Mouse (Mus musculus) limb, embryonic 15.5 days (tissue): Measurements from ENCODE around the gene Elk3. TPM values are rescaled to one million over a fixed set of nuclear protein-coding genes. Genes with fewer than 3 reads are reported as not detected.

Source experiments
- ATAC-seq: fragments of 200-750 bp; cut with Nextera tagmentation; 2 replicates; pipeline ENCODE4 v1.8.0; 2017; ENCODE audit warnings: low read depth, moderate TSS enrichment; ENCODE audit not compliant: insufficient number of reproducible peaks, low FRiP score, low TSS enrichment
- H3K27ac ChIP-seq: fragments of 300-500 bp; sonication (generic); 2 replicates; pipeline ENCODE4 v1.5.1; 2015; ENCODE audit warnings: moderate library complexity, mild to moderate bottlenecking, inconsistent platforms
- H3K27me3 ChIP-seq: fragments of 300-500 bp; sonication (generic); 2 replicates; pipeline ENCODE4 v1.6.1; 2015; ENCODE audit warnings: inconsistent platforms
- H3K36me3 ChIP-seq: fragments of 300-500 bp; sonication (generic); 2 replicates; pipeline ENCODE4 v1.6.1; 2015; ENCODE audit warnings: inconsistent platforms
- H3K4me1 ChIP-seq: fragments of 300-500 bp; sonication (generic); 2 replicates; pipeline ENCODE4 v1.6.1; 2015; ENCODE audit warnings: inconsistent platforms
- H3K4me2 ChIP-seq: fragments of 300-500 bp; sonication (generic); 2 replicates; pipeline ENCODE4 v1.6.1; 2015; ENCODE audit warnings: mild to moderate bottlenecking, inconsistent platforms
- H3K4me3 ChIP-seq: fragments of 300-500 bp; sonication (generic); 2 replicates; pipeline ENCODE4 v1.5.1; 2015; ENCODE audit warnings: mild to moderate bottlenecking, inconsistent platforms
- H3K9ac ChIP-seq: fragments of 300-500 bp; sonication (generic); 2 replicates; pipeline ENCODE4 v1.6.1; 2015; ENCODE audit warnings: inconsistent platforms
- H3K9me3 ChIP-seq: fragments of 300-500 bp; sonication (generic); 2 replicates; pipeline ENCODE4 v1.6.1; 2016; ENCODE audit warnings: inconsistent platforms
- WGBS: fragments of 180-500 bp; shearing (Covaris S2); methylation state at CpG from one replicate; pipeline ENCODE4 v1.1.7; 2015; 5-methylcytosine and 5-hydroxymethylcytosine counted together
- polyA plus RNA-seq: library from polyadenylated mRNA; unstranded; fragments of >200 nt; fragmentation: Nextera tagmentation; extraction: Ambion mirVana; gene quantifications from 2 replicates; pipeline ENCODE4 v1.2.1, GENCODE M21; 2015

Gene Elk3
- polyA plus RNA-seq, 1 experiment from 2014 or later, result 36.2 TPM

DNA sequence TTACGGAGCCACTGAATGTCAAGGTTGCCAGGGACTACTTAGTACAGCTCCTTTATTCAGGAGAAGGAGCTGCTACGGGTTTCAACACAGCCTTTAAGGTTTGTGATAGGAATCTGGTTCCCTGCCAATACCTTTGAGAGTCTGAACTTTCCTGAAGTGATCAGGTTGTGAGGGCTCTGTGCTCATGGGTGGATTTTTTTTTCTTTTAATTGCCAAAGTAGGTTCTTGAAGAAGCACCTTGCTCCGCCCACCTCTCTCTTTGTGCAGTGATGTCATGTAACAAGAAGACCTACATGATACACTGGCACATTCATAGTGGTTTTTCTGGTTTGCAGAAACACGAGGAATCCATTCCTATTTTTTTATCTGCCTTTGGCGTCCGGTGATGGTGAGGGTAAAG lies 16.3 kb upstream of the Elk3 start:
- Histone ChIP-seq H3K27ac (no peak overlapping the region; the same call in 1 of the 2 replicates), H3K9ac (no peak overlapping the region), H3K9me3 (no peaks in the 10 kb centered on the region), H3K4me3 (no peak overlapping the region), H3K4me2 (no peak overlapping the region), H3K27me3 (no peaks in the 10 kb centered on the region), H3K4me1 (peaks cover 12% of the 10 kb centered on the region; the same call in 1 of the 2 replicates), H3K36me3 (no peaks in the 10 kb centered on the region)
- ATAC-seq, result no peak
- WGBS, result 78% methylated on average over 6 of the region's 6 CpGs

DNA sequence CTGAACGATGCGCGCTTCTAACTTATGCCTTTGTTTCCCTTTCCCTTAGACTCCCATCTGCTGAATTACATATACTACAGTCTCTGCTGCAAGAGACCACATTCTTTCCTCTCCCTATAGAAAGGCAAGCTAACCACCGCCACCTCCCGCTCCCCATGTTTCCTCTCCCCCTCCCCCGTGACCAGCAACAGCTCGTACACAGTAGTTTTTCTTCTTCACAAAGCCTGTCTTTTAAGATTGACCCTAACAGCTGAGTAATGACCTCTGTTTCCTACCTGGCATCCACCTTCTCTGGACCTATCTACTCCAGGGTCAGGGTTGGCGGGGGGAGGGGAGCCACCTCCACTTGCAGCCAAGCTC lies 15.8 kb upstream of the Elk3 start:
- Histone ChIP-seq H3K36me3 (no peaks in the 10 kb centered on the region), H3K4me3 (no peak overlapping the region), H3K9ac (no peak overlapping the region), H3K4me2 (no peak overlapping the region), H3K27ac (no peak overlapping the region; the same call in 1 of the 2 replicates), H3K4me1 (peaks cover 12% of the 10 kb centered on the region; the same call in 1 of the 2 replicates), H3K27me3 (no peaks in the 10 kb centered on the region), H3K9me3 (no peaks in the 10 kb centered on the region)
- no peak for ATAC-seq
- WGBS, result 73% methylated on average over 8 of the region's 8 CpGs

DNA sequence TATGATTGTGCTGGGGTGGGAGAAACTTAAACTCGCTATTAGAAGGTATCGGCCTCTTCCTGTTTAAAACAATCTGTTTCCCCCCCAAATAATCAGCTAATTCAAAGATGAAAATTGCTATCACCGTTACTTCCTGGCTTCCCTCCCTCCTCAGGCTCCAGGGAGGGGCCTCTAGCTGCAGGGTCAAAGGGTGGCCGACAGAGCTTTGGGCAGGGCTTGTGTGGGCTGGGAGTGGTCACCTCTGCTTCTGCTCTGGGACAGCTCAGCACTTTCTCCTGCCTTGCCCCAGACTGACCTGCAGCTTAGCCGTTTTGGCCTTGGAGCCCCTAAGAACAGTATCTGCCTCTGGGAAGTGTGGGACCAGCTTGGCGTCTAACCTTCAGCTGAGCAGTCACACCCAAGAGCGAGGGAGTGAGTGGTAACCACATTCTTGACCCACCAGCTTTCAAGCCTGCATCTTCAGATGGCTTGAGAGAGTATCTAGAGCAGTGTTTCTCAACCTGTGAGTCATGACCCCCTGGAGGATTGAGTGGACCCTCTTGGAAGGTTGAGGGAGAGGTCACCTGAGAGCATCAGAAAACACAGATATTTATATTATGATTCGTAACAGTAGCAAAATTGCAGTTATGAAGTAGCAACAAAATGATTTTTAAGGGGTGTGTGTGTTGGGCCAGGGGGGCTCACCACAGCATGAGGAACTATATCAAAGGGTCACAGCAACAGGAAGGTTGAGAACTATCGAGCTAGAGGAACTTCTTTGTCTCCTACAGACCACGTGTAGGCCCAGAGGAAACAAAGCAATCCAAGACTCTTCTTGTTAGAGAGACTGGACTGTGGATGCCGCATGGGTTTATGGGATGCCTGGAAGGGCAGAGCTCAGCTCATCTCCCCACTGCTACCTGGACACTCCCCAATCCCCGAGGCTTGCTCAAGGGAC lies 15.1 kb upstream of the Elk3 start:
- Histone ChIP-seq H3K27ac (no peak overlapping the region; the same call in 1 of the 2 replicates), H3K9me3 (no peaks in the 10 kb centered on the region), H3K4me2 (no peak overlapping the region), H3K9ac (no peak overlapping the region), H3K4me1 (peaks cover 12% of the 10 kb centered on the region; the same call in 1 of the 2 replicates), H3K27me3 (no peaks in the 10 kb centered on the region), H3K36me3 (no peaks in the 10 kb centered on the region), H3K4me3 (no peak overlapping the region)
- WGBS, result 59% methylated on average over 12 of the region's 12 CpGs
- ATAC-seq, result peak; percentile 63; the same call in 1 of the 2 replicates

DNA sequence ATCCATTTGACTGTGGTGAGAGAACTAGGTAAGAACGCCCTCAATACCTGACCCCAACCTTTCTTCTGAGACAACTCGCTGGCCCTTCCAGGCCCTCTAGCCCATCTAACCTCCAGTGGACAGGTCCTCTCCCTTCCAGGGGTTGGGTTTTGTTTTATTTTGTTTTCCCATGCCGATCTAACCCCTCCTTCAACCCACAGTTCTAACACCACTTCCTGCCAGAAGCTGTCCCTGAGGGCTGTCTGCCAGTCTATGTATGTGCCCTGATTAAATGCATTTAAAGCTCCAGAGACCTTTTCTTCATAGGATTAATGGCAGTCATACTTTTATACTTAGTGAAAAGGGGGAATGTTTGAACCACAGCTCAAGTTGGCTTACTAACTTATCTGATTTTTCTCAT lies 14.4 kb upstream of the Elk3 start:
- Histone ChIP-seq H3K4me2 (no peak overlapping the region), H3K36me3 (no peaks in the 10 kb centered on the region), H3K27ac (peak overlapping the region; percentile 6; the same call in 1 of the 2 replicates), H3K4me3 (no peak overlapping the region), H3K4me1 (peaks cover 12% of the 10 kb centered on the region; the same call in 1 of the 2 replicates), H3K9ac (no peak overlapping the region), H3K9me3 (no peaks in the 10 kb centered on the region), H3K27me3 (no peaks in the 10 kb centered on the region)
- ATAC-seq, result no peak
- WGBS, result 56% methylated on average over 3 of the region's 3 CpGs

DNA sequence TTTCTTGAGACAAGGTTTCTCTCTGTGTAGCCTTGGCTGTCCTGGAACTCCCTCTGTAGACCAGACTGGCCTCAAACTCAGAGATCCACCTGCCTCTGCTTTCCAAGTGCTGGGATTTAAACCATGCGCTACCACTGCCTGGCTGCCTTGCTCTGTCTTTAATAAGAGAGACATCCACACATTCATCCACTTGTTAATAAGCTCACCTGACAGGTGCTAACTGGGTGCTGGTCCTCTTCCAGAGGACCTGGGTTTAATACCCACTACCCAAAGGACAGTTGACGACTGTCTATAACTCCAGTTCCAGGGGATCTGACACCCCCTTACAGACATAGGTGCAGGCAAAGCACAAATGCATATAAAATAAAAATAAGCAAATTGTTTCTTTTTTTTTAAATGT lies 13.5 kb upstream of the Elk3 start:
- Histone ChIP-seq H3K4me2 (no peak overlapping the region), H3K9me3 (no peaks in the 10 kb centered on the region), H3K9ac (no peak overlapping the region), H3K27me3 (no peaks in the 10 kb centered on the region), H3K4me1 (peaks cover 12% of the 10 kb centered on the region; the same call in 1 of the 2 replicates), H3K4me3 (no peak overlapping the region), H3K36me3 (no peaks in the 10 kb centered on the region), H3K27ac (no peak overlapping the region)
- ATAC-seq, result no peak
- 89% methylated on average over 2 of the region's 2 CpGs for WGBS

DNA sequence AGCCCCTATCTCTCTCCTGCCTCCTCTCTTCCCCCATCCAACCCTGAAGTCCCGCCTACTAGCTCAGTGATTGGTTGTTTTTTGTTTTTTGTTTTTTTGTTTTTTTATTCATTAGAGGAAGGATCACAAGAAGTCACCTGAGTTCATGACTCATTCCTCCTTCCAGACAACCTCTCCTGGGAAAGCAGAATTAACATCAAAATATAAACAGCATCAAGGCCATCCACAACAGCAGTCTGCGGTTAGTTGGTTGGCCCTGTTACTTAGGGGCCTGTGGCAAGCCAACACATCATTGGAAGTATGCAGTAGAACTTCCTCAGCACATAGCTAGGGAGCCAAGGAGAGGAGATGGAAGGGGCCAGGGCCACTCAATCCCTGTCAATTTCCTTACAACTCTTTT lies 12.7 kb upstream of the Elk3 start:
- no peak overlapping the region for H3K4me2 ChIP-seq
- H3K9me3 ChIP-seq, result no peaks in the 10 kb centered on the region
- peaks cover 12% of the 10 kb centered on the region; the same call in 1 of the 2 replicates for H3K4me1 ChIP-seq
- no peak overlapping the region for H3K4me3 ChIP-seq
- no peaks in the 10 kb centered on the region for H3K36me3 ChIP-seq
- no peak overlapping the region for H3K27ac ChIP-seq
- 97% methylated on average over 2 of the region's 2 CpGs for WGBS
- no peak for ATAC-seq
- no peaks in the 10 kb centered on the region for H3K27me3 ChIP-seq
- H3K9ac ChIP-seq, result no peak overlapping the region

DNA sequence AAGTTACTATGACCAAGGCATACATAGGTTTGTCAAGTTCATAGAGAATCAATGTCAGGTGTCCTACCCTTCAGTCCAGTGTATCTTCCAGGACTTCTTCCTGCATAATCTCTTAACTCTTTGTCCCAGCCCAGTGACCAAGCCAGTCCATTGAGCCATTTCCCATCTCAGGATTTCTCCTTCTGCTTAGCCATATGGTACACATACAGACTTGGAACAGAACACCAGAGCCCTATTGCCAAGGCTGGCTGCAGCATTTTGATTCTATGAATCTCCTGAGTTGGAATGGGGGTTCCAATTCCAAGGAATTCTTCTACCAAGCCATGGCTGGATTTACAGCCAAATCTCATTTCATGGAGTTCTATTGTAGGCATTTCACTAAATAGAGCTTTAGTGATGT lies 10.8 kb upstream of the Elk3 start:
- Histone ChIP-seq H3K4me3 (no peak overlapping the region), H3K9me3 (no peaks in the 10 kb centered on the region), H3K27ac (no peak overlapping the region), H3K4me1 (peaks cover 12% of the 10 kb centered on the region; the same call in 1 of the 2 replicates), H3K27me3 (no peaks in the 10 kb centered on the region), H3K36me3 (no peaks in the 10 kb centered on the region), H3K4me2 (no peak overlapping the region), H3K9ac (no peak overlapping the region)
- ATAC-seq, result no peak

DNA sequence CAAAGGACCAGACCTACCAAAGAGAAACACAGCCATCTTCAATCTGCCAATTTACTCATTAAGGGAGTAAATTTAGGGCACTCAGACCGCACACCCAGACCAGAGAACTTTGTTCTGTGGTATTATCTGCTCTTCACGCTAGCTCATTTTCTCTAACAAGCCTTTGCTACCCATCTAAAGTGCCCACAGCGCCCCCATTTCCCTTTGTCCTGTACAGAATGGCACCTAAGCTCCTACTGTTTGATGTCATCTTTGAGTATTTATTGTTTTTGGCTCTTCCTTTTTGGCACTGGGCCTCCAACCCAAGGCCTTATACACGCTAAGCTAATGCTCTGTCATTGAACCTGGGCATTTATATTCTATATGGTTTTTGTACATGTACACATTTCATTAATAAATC lies 9.2 kb upstream of the Elk3 start:
- no peak for ATAC-seq
- Histone ChIP-seq H3K4me1 (0 out of 2 replicates have a peak, but pooled peaks cover 4% of the 10 kb centered on the region), H3K36me3 (no peaks in the 10 kb centered on the region), H3K4me2 (no peak overlapping the region), H3K9ac (no peak overlapping the region), H3K27me3 (no peaks in the 10 kb centered on the region), H3K9me3 (no peaks in the 10 kb centered on the region), H3K4me3 (no peak overlapping the region), H3K27ac (no peak overlapping the region)
- 78% methylated on average over 4 of the region's 4 CpGs for WGBS

DNA sequence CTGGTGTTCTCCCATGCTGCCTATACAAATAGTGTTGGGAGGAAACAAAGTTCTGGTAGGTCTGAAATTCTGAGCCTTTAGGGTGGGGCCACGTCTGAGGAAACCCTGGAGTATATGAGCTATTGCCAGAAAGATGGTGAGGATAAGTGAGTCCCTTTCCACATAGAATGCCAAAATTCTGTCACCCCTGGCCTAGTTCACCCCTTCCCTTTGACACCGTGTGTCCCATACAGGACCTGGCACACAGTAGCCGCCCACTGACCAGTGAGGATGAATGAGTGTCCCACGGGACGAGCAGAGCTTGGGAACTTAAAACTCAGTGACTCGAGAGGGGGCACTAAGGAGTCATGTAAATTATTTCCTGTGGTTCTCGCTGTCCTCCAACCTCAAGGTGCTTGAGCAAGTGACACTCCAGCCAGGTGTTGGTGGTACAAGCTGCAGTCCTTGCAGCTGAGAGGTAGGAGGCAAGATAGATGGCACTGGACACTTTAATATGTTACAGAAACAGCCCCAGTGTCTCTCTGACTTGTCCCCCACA lies 8.7 kb upstream of the Elk3 start:
- WGBS, result 81% methylated on average over 7 of the region's 7 CpGs
- Histone ChIP-seq H3K27ac (no peak overlapping the region), H3K9me3 (no peaks in the 10 kb centered on the region), H3K4me2 (no peak overlapping the region), H3K9ac (no peak overlapping the region), H3K4me3 (no peak overlapping the region), H3K36me3 (no peaks in the 10 kb centered on the region), H3K4me1 (0 out of 2 replicates have a peak, but pooled peaks cover 4% of the 10 kb centered on the region), H3K27me3 (no peaks in the 10 kb centered on the region)
- ATAC-seq, result no peak

DNA sequence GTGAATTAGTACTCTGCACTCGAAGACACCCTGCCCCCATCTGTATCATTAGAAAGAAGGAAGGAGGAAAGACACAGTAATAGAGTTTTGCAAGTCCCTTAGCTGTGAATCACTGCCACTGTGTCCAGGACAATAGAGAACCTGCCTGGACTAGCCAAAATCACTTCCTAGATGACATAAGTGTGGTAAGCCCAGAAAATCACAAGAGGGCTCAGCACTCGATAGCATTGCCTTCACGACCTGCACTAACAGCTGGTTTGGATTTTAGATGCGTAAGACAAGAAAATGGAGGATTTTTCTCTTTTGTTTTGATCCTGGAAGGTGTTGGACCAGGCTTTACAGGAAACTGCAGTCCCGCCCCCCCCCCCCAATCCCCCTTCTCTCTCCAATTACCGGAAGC lies 6.0 kb upstream of the Elk3 start:
- no peak overlapping the region for H3K4me2 ChIP-seq
- no peak overlapping the region for H3K4me3 ChIP-seq
- H3K4me1 ChIP-seq, result 0 out of 2 replicates have a peak, but pooled peaks cover 4% of the 10 kb centered on the region
- no peak overlapping the region for H3K27ac ChIP-seq
- ATAC-seq, result no peak
- 20% methylated on average over 6 of the region's 6 CpGs for WGBS
- H3K9me3 ChIP-seq, result no peaks in the 10 kb centered on the region
- no peak overlapping the region for H3K9ac ChIP-seq
- no peaks in the 10 kb centered on the region for H3K27me3 ChIP-seq
- no peaks in the 10 kb centered on the region for H3K36me3 ChIP-seq

DNA sequence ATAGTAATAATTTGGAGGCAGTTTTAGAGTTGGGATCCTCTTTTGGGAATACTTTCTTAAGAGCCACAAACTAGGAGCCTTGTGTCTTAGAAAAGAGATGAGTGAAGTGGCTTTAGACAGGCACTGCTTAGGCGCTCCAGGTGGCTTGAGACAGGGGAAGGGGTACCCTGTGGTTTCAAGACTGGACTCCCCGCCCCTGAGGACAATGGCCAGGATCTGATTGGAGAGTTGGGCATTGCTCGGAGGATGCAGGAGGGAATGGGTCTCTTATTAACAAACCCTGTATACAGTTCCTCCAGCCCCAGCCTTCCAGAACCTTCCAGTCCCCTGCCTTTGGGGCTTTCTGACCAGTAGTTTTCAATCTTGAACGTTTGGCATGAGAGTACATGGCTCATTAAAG lies 641 bp upstream of the Elk3 start:
- no peak overlapping the region; the same call in 1 of the 2 replicates for H3K9ac ChIP-seq
- H3K27ac ChIP-seq, result peak overlapping the region; percentile 96
- H3K36me3 ChIP-seq, result no peaks in the 10 kb centered on the region
- peak overlapping the region; percentile 80 for H3K4me2 ChIP-seq
- no peaks in the 10 kb centered on the region for H3K9me3 ChIP-seq
- WGBS, result 8% methylated on average over 4 of the region's 4 CpGs
- H3K4me3 ChIP-seq, result peak overlapping the region; percentile 60
- H3K4me1 ChIP-seq, result peaks cover 23% of the 10 kb centered on the region
- H3K27me3 ChIP-seq, result no peaks in the 10 kb centered on the region
- no peak for ATAC-seq

DNA sequence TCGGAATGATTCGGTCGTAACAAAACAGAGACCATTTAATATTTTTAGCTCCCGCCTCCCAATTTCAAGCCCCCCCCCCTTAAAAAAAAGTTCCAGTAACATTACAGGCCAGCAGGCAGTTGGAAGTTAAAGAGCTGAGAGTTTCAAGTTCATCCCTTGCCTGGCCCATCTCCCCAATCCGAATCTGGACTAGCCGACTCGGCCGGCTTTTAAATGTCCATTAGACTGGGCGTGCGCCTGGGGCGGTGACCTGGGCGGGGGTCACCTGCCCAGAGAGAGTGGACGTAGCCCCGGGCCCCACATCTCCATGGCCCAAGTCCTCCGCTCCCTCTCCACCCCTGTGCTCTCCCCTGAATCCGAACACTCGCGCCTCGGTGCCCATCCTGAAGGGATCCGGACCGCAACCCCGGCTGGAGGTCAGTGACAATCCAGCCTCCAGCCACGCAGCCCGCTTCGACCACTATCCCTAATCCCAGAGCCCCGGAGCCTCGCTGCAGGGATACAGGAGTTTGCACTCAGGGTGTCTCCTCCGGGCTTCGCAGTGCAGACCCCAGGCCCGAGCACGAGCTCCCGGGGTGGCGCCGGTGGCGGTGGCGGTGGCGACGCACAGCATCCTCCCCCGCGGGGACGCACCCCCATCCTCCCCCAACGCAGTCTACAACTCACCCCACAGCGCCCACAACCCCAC lies 857 bp downstream of the Elk3 start:
- peak overlapping the region; percentile 96 for H3K27ac ChIP-seq
- no peaks in the 10 kb centered on the region for H3K9me3 ChIP-seq
- no peaks in the 10 kb centered on the region for H3K27me3 ChIP-seq
- ATAC-seq, result no peak
- peak overlapping the region; percentile 60 for H3K4me3 ChIP-seq
- H3K9ac ChIP-seq, result peak overlapping the region; percentile 68
- no peaks in the 10 kb centered on the region for H3K36me3 ChIP-seq
- peak overlapping the region; percentile 80 for H3K4me2 ChIP-seq
- peaks cover 30% of the 10 kb centered on the region for H3K4me1 ChIP-seq
- WGBS, result under 1% methylated on average over 43 of the region's 43 CpGs
